31 mouse cellular contexts compared by ENCODE assay signal in genomic region chr9:42469323-42469722, GRCm38 (mm10). TPM values are rescaled to one million over a fixed set of nuclear protein-coding genes. Genes with fewer than 3 reads are reported as not detected.
DNase-seq lines count a peak whose midpoint lies in the region; TF ChIP-seq lines count a peak whose summit lies in the region.
"Had no signal": no experiment of that assay in that cellular context is flagged by ENCODE, and none has a peak within 500 bp of the region (broad histone marks: within the 10 kb centered on the region; RNA-seq: fewer than 3 reads in every experiment).

No protein-coding gene starts in this region.

- H3K36me3 ChIP-seq in heart, embryonic 10.5 days = 0 out of 2 replicates have a peak, but pooled peaks cover 3% of the 10 kb centered on the region
- peaks cover 5% of the 10 kb centered on the region; the same call in 1 of the 2 replicates for H3K36me3 ChIP-seq in ES-E14 (ENCODE audit: control insufficient read depth, insufficient read depth, low read length, poor library complexity, severe bottlenecking)
- H3K36me3 ChIP-seq: heart, embryonic 15.5 days; midbrain, embryonic 15.5 days; neural tube, embryonic 12.5 days had no signal

- in situ Hi-C loops in ES-E14 (cut with MboI; ENCODE audit: low sequenced_read_pairs in 2 of 2, unreplicated experiment in 2 of 2) = no loop called here

- peak; percentile 22 for DNase-seq in heart, adult 11 months
- DNase-seq in heart, embryonic 10.5 days (ENCODE audit: low spot score) = no peak
- DNase-seq in ES-E14 (ENCODE audit: low read depth, low spot score) = no peak
- DNase-seq in naive thymus-derived CD4-positive, alpha-beta T cell, adult 2 months (ENCODE audit: low read depth) = peak; percentile 87
- DNase-seq in thymus, postnatal 25 days = peak; percentile 64
- no peak for DNase-seq in gastrocnemius, adult 8-10 months (ENCODE audit: low spot score in 2 of 2)
- no peak for DNase-seq in kidney, postnatal 14 days
- DNase-seq in lung, postnatal 25 days (ENCODE audit: low spot score) = no peak
- DNase-seq: adrenal gland, postnatal 14 days; cerebellum, adult 11-12 months; cerebellum, adult 9-11 months; gastrocnemius, adult 2 months; heart, postnatal 36 days; kidney, adult 8-10 months; layer of hippocampus, postnatal 36 days; lung, adult 2 months; lung, postnatal 10 days; right cerebral cortex, adult 18-20 months; spleen, adult 18-20 months had no signal

- H3K27ac ChIP-seq in heart, embryonic 10.5 days = no peak overlapping the region
- H3K27ac ChIP-seq in ES-E14 (ENCODE audit: insufficient read depth, low read depth, low read length, poor library complexity, severe bottlenecking) = peak overlapping the region; percentile 15; the same call in 1 of the 2 replicates
- H3K27ac ChIP-seq: embryonic facial prominence, embryonic 13.5 days; gastrocnemius, adult 2 months; heart, embryonic 15.5 days; hindbrain, embryonic 12.5 days; hindbrain, postnatal 0 days; kidney, postnatal 0 days; limb, embryonic 10.5 days; limb, embryonic 15.5 days; liver, embryonic 14.5 days; midbrain, embryonic 10.5 days; midbrain, embryonic 15.5 days; neural tube, embryonic 12.5 days had no signal

- WGBS in heart, embryonic 10.5 days = 92% methylated on average over 15 of the region's 15 CpGs

- H3K9ac ChIP-seq in ES-E14 (ENCODE audit: insufficient read depth, low read depth, low read length, poor library complexity, severe bottlenecking) = no peak overlapping the region
- H3K9ac ChIP-seq: embryonic facial prominence, embryonic 13.5 days; heart, embryonic 15.5 days; hindbrain, embryonic 12.5 days; limb, embryonic 15.5 days; liver, embryonic 14.5 days; midbrain, embryonic 15.5 days; neural tube, embryonic 12.5 days had no signal

- H3K4me1 ChIP-seq in heart, embryonic 10.5 days = peaks cover 21% of the 10 kb centered on the region
- peaks cover 0 to 4% of the 10 kb centered on the region in 2 experiments; a peak in 1 of 4 replicates for H3K4me1 ChIP-seq in ES-E14 (ENCODE audit: control insufficient read depth in 2 of 2, insufficient read depth in 2 of 2, low read length in 2 of 2, poor library complexity in 1 of 2)

- H3K4me3 ChIP-seq in heart, embryonic 10.5 days = no peak overlapping the region
- no peak overlapping the region for H3K4me3 ChIP-seq in ES-E14 (ENCODE audit: insufficient read depth in 1 of 2, low read depth in 1 of 2, low read length in 2 of 2, poor library complexity in 1 of 2, severe bottlenecking in 1 of 2)
- H3K4me3 ChIP-seq: embryonic facial prominence, embryonic 13.5 days; erythroblast, embryonic 14.5 days; gastrocnemius, adult 2 months; heart, embryonic 15.5 days; hindbrain, embryonic 12.5 days; limb, embryonic 10.5 days; limb, embryonic 15.5 days; midbrain, embryonic 10.5 days; midbrain, embryonic 15.5 days; neural tube, embryonic 12.5 days had no signal

- no peaks in the 10 kb centered on the region for H3K9me3 ChIP-seq in heart, embryonic 10.5 days
- H3K9me3 ChIP-seq in ES-E14 (ENCODE audit: control insufficient read depth, insufficient read depth, low read depth, low read length) = no peaks in the 10 kb centered on the region
- H3K9me3 ChIP-seq: embryonic facial prominence, embryonic 13.5 days; heart, embryonic 15.5 days; hindbrain, embryonic 12.5 days; limb, embryonic 10.5 days; limb, embryonic 15.5 days; midbrain, embryonic 10.5 days; midbrain, embryonic 15.5 days; neural tube, embryonic 12.5 days had no signal

- H3K27me3 ChIP-seq in heart, embryonic 10.5 days (ENCODE audit: insufficient read depth, poor library complexity, severe bottlenecking) = peaks cover 62% of the 10 kb centered on the region
- H3K27me3 ChIP-seq: hindbrain, embryonic 12.5 days; limb, embryonic 15.5 days; midbrain, embryonic 15.5 days had no signal

TF ChIP-seq in ES-E14, 5 proteins besides CTCF, POLR2A, EP300 and RAD21:
- TF ChIP-seq ZNF384 (IDR thresholded peaks at IDR 0.05; ENCODE audit: low read depth, low read length) = no peak
- TF ChIP-seq HCFC1 (IDR thresholded peaks at IDR 0.05; ENCODE audit: borderline replicate concordance, insufficient read depth, low read length) = no peak
- TF ChIP-seq ZC3H11A (IDR thresholded peaks at IDR 0.05; ENCODE audit: borderline replicate concordance, low read depth, low read length) = no peak
- no peak for TF ChIP-seq CHD2 (IDR thresholded peaks at IDR 0.05; ENCODE audit: low read depth, low read length)
- TF ChIP-seq MAFK (IDR thresholded peaks at IDR 0.05; ENCODE audit: insufficient read depth, low read depth, low read length) = no peak
TF ChIP-seq in ES-E14: peak in this region for 0.

RNA-seq across cellular contexts. Expression of gene Tbcel, which starts 38.3 kb away (rescaled TPM):
- 2.7 and 4.9 TPM in 2 replicates for polyA plus RNA-seq in heart, embryonic 10.5 days (2016; fragmentation: Nextera tagmentation; extraction: Ambion mirVana)
- total RNA-seq in ES-E14 (2012; rRNA removed) = 9.1 and 14.9 TPM in 2 replicates
- 10 to 100 TPM; 15.1 to 18.0 (median 16.9) TPM for total RNA-seq in gastrocnemius, adult 8-10 months (2022)

Comparison
In these comparisons a context has a peak if more than half of its experiments do, and no peak if none do; other contexts are left out.
1. DNase-seq: peak in heart, adult 11 months (single experiment), naive thymus-derived CD4-positive, alpha-beta T cell, adult 2 months (single experiment) and thymus, postnatal 25 days (single experiment); none in heart, embryonic 10.5 days (single experiment), ES-E14 (single experiment), gastrocnemius, adult 8-10 months (0 of 2), kidney, postnatal 14 days (single experiment) and lung, postnatal 25 days (single experiment).